Mouse (Mus musculus): Measurements from ENCODE around the gene Arrdc2.

Gene Arrdc2

GRCm38 (mm10) chr8:70808955-70809701 is 30.4 kb downstream of the Arrdc2 start:
- DNase-seq (ENCODE audit: low spot score in 2 of 2): no peak

- DNase-seq (ENCODE audit: low spot score in 2 of 2): no peak
These were observed 31.3 kb downstream of the Arrdc2 start, which contains the start of gene Il12rb1 for GRCm38 (mm10) chr8:70808239-70808638. Gene Il12rb1 (plus strand): TSS chr8:70808449.

GRCm38 (mm10) chr8:70807304-70807703 is 32.2 kb downstream of the Arrdc2 start:
- DNase-seq (ENCODE audit: low spot score in 2 of 2): no peak

GRCm38 (mm10) chr8:70806541-70806940 is 33.0 kb downstream of the Arrdc2 start:
- DNase-seq (ENCODE audit: low spot score in 2 of 2): no peak

- peak; percentile 73 to 77 for DNase-seq (ENCODE audit: low spot score in 2 of 2)
These were observed 34.9 kb downstream of the Arrdc2 start, which contains the start of gene Mast3 for GRCm38 (mm10) chr8:70804481-70805206. Gene Mast3 (minus strand): TSS chr8:70805054.

GRCm38 (mm10) chr8:70803761-70804480 is 35.6 kb downstream of the Arrdc2 start:
- DNase-seq (ENCODE audit: low spot score in 2 of 2): peak; percentile 73 to 85

- no peak for DNase-seq (ENCODE audit: low spot score in 2 of 2)
These were observed 36.6 kb downstream of the Arrdc2 start for GRCm38 (mm10) chr8:70802786-70803510.

- DNase-seq (ENCODE audit: low spot score in 2 of 2): no peak
These were observed 37.7 kb downstream of the Arrdc2 start for GRCm38 (mm10) chr8:70801830-70802229.

- DNase-seq (ENCODE audit: low spot score in 2 of 2): peak; percentile 81 to 85
These were observed 38.4 kb downstream of the Arrdc2 start for GRCm38 (mm10) chr8:70801156-70801555.

- peak in 1 of 2 experiments; percentile 71 for DNase-seq (ENCODE audit: low spot score in 2 of 2)
These were observed 38.9 kb downstream of the Arrdc2 start for GRCm38 (mm10) chr8:70800648-70801047.

GRCm38 (mm10) chr8:70798281-70798680 is 41.2 kb downstream of the Arrdc2 start:
- DNase-seq (ENCODE audit: low spot score in 2 of 2): no peak

- peak; percentile 87 to 92 for DNase-seq (ENCODE audit: low spot score in 2 of 2)
These were observed 42.1 kb downstream of the Arrdc2 start for GRCm38 (mm10) chr8:70797081-70798070.

GRCm38 (mm10) chr8:70796403-70797080 is 43.0 kb downstream of the Arrdc2 start:
- DNase-seq (ENCODE audit: low spot score in 2 of 2): no peak

GRCm38 (mm10) chr8:70795370-70795769 is 44.1 kb downstream of the Arrdc2 start:
- DNase-seq (ENCODE audit: low spot score in 2 of 2): no peak

GRCm38 (mm10) chr8:70794215-70794614 is 45.3 kb downstream of the Arrdc2 start:
- no peak for DNase-seq (ENCODE audit: low spot score in 2 of 2)

GRCm38 (mm10) chr8:70792700-70793099 is 46.8 kb downstream of the Arrdc2 start:
- peak in 1 of 2 experiments; percentile 78 for DNase-seq (ENCODE audit: low spot score in 2 of 2)

GRCm38 (mm10) chr8:70791975-70792691 is 47.4 kb downstream of the Arrdc2 start:
- peak; percentile 94 for DNase-seq (ENCODE audit: low spot score in 2 of 2)

GRCm38 (mm10) chr8:70791294-70791701 is 48.2 kb downstream of the Arrdc2 start:
- DNase-seq (ENCODE audit: low spot score in 2 of 2): no peak

- peak in 1 of 2 experiments; percentile 63 for DNase-seq (ENCODE audit: low spot score in 2 of 2)
These were observed 48.7 kb downstream of the Arrdc2 start for GRCm38 (mm10) chr8:70790846-70791245.

Measured in right cerebral cortex, postnatal 36 days (tissue).